Mouse (Mus musculus) urinary bladder, adult 18-20 months (tissue): Measurements from ENCODE around the gene Ambra1.

Experiments
- DNase-seq, 2 experiments: peaks; one replicate each; pipeline ENCODE4 v3.0.0; 2022; ENCODE audit warnings: low spot score in 2 of 2, mixed read lengths in 2 of 2

The Ambra1 gene

DNA sequence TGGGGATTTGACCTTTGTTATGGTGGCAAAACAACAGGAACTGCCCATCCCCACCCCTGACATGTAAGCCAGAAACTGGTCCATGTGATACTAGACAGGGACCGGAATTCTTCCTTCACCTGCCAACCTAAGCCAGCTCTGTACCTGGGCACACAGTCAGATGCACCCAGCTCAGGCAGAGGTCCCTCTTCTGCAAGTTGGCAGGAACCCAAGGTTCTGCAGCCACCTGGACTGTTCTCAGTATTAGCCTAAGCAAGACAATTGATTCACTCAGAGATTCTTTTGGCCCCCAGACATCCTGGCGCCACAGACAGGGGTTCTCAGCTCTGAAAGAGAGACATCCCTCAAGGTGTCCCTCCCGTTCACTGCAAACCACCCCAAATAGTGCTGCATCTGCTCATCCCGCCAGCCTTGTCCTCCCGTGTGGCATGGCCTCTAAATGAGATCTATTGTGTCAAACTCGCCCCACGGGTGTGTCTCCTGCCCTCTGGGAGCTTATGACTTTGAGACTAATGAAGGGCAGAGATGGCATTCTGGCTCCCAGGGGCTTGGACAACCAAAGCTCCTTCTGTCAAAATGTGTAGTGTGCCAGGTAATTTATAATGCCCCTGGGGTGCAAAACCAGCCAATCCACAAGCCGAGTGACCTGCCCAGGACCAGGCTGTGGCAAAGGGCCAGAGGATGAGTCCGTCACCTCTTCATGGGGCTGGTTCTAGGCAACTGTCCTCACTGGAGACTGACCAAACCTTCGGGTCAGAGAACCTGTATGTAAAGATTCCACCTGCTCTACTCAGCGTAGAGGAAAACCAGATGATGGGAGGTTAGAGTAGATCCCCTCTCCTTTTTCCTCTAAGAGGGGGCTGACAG is 229.8 kb downstream of the Ambra1 start:
- DNase-seq, result no peak

DNA sequence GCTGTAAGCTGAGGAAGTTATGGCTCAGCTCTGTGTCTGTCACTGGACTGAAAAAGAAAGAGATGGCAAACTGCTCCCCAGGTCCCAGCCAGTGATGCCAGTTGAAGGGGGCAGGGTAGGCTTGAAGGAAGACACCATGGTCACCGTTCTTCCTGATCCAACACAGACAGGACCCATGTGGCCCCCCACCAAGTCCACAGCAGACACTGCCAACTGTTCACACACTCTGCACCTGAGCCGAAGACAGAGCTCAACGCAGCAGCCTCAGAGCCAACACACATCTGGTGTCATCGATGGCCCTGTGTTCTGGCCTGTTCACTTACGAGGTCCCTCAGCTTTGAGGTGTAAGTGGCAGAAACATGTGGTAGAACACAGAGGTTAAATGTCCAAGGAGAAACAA is 230.5 kb downstream of the Ambra1 start:
- DNase-seq, result no peak

- no peak for DNase-seq
Measured at GRCm38 (mm10) chr2:91961901-91962761, 232.2 kb downstream of the Ambra1 start.

- no peak for DNase-seq
Measured at GRCm38 (mm10) chr2:91962864-91963401, 233.0 kb downstream of the Ambra1 start.

DNA sequence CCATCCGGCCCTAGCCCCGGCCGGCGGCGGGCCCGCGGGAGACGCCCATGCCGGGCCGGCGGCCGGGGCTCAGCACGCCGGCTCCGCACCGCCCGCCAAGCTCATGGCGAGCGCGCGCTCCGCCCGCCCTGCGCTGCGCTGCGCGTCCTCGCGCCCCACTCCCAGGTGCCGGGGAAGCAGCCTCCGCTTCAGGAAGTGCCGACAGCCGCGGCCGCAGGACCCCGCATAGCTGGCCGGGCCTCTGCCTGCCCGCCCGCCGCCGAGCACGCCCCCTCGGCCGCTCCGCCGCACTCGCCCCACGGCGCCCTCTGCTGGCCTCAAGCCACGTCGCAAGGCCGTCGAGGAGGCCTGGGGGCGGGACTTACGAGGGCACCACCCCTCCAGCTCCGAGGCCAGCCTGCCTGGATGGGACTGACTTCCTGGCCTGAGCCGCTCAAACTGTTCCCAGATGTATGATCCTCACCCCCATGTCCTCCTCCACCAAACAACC is 233.6 kb downstream of the Ambra1 start:
- DNase-seq, result peak; percentile 95

DNA sequence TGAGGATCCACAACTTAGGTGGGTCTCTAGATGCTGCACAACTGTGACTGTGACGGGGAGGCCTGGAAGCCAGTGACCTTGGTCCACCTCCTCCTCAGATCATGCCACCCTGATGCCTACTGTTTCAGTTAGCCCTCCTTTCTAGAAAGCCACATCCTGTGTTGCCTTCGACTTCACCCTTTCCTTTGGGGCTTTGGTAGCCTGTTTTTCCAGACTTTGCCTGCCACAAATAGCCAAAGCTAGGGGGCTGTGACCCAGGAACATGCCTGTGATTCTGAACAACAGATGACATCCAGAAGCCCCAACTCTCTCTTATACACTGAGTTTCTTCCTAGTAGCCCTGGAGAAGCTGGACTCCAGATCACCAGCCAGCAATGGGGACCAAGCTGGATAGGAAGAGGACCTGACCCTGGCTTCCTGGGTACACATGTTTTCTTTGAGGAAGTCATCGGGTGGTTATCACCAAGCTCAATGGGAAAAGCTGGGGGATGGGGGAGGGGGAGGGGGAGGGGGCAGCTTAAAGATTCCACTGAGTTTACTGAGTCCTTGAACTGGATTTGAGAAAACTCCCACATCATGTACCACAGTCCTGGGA is 234.8 kb downstream of the Ambra1 start:
- no peak for DNase-seq

- peak; percentile 49 to 64 for DNase-seq
Measured at GRCm38 (mm10) chr2:91965417-91965816, 235.5 kb downstream of the Ambra1 start.

DNA sequence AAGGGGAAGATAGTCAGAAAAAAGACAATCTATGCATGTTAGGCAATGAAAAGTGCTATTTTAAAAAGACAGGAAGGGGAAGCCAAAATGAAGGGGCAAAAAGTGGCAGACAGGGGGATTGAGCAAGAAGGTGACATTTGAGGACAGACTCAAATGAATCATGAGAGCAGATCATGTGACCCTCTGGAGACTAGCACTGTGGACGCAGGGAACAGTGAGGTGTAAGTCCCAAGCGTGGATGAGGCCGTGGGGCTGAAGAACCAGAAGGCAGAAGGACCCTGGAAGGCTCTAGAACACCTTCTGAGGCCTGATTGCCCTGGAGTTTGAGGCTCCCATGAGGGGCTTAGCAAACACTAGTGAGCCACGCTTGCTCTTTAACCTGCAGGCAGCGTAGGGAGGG is 236.4 kb downstream of the Ambra1 start:
- no peak for DNase-seq

DNA sequence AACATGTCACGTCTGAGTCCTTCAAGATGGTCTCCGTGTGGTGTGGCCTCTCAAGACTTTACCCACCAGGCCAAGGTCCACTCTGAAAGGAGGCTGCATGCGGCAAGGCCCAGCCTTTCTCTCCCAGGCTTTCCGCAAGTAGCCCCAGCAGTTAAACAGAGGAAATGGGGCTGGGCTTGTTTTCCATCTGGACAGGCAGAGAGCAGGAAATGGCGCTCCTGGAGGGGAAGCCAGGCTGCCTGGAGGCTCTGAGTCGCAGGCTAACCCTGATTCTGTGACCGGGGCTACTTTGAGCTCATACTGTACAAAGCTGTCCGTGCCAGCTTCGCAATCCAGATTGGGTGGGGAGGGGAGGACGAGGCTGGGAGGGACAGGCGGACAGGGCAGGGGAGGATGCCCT is 238.0 kb downstream of the Ambra1 start:
- no peak for DNase-seq
